Mouse (Mus musculus) neural tube, embryonic 15.5 days (tissue): ENCODE data around the gene Acot5. TPM values are rescaled to one million over a fixed set of nuclear protein-coding genes. Genes with fewer than 3 reads are reported as not detected.
"Not testable (repeated sequence)": the region's sequence is repeated elsewhere in the genome, so short reads cannot be mapped to it uniquely, and the experiment has no call there.

Experiments used
- ATAC-seq: fragments of 200-750 bp; cut with Nextera tagmentation; 2 replicates; pipeline ENCODE4 v1.8.0; 2017; ENCODE audit warnings: mild to moderate bottlenecking, moderate TSS enrichment, moderate library complexity; ENCODE audit not compliant: low FRiP score
- H3K27ac ChIP-seq: fragments of 300-500 bp; sonication (generic); replicated peaks from 2 replicates; pipeline ENCODE4 v1.5.1; 2015; ENCODE audit warnings: mild to moderate bottlenecking, inconsistent platforms
- H3K27me3 ChIP-seq: fragments of 300-500 bp; sonication (generic); replicated peaks from 2 replicates; pipeline ENCODE4 v1.6.1; 2015; ENCODE audit warnings: inconsistent platforms
- H3K36me3 ChIP-seq: fragments of 300-500 bp; sonication (generic); 2 replicates; pipeline ENCODE4 v1.6.1; 2015; ENCODE audit warnings: inconsistent platforms
- H3K4me1 ChIP-seq: fragments of 300-500 bp; sonication (generic); 2 replicates; pipeline ENCODE4 v1.6.1; 2015; ENCODE audit warnings: inconsistent platforms
- H3K4me2 ChIP-seq: fragments of 300-500 bp; sonication (generic); 2 replicates; pipeline ENCODE4 v1.6.1; 2015; ENCODE audit warnings: inconsistent platforms, mild to moderate bottlenecking, moderate library complexity
- H3K4me3 ChIP-seq: fragments of 300-500 bp; sonication (generic); replicated peaks from 2 replicates; pipeline ENCODE4 v1.5.1; 2015; ENCODE audit warnings: mild to moderate bottlenecking, inconsistent platforms
- H3K9ac ChIP-seq: fragments of 300-500 bp; sonication (generic); replicated peaks from 2 replicates; pipeline ENCODE4 v1.6.1; 2015; ENCODE audit warnings: mild to moderate bottlenecking, inconsistent platforms
- H3K9me3 ChIP-seq: fragments of 300-500 bp; sonication (generic); replicated peaks from 2 replicates; pipeline ENCODE4 v1.6.1; 2016; ENCODE audit warnings: inconsistent platforms
- WGBS: fragments of 180-500 bp; shearing (Covaris S2); methylation state at CpG from one replicate; pipeline ENCODE4 v1.1.7; 2015; ENCODE audit warnings: mixed read lengths; 5-methylcytosine and 5-hydroxymethylcytosine counted together
- polyA plus RNA-seq: library from polyadenylated mRNA; unstranded; fragments of >200 nt; fragmentation: Nextera tagmentation; extraction: Ambion mirVana; gene quantifications from 2 replicates; pipeline ENCODE4 v1.2.1, GENCODE M21; 2015

Acot5 gene
- polyA plus RNA-seq, 1 experiment from 2014 or later: 0.88 TPM

GRCm38 (mm10) chr12:84063833-84064232 lies 5.3 kb upstream of the Acot5 start:
- no peak overlapping the region for H3K9ac ChIP-seq
- no peaks in the 10 kb centered on the region for H3K9me3 ChIP-seq
- no peak overlapping the region for H3K4me2 ChIP-seq
- H3K4me1 ChIP-seq: no peaks in the 10 kb centered on the region
- 89% methylated on average over 2 of the region's 2 CpGs for WGBS
- H3K27ac ChIP-seq: no peak overlapping the region
- H3K27me3 ChIP-seq: peaks cover 15% of the 10 kb centered on the region
- no peak overlapping the region for H3K4me3 ChIP-seq
- ATAC-seq: no peak
- no peaks in the 10 kb centered on the region for H3K36me3 ChIP-seq

- Histone ChIP-seq H3K4me1 (peaks cover 4% of the 10 kb centered on the region; the same call in 1 of the 2 replicates), H3K36me3 (no peaks in the 10 kb centered on the region), H3K27ac (no peak overlapping the region), H3K4me3 (no peak overlapping the region), H3K9me3 (no peaks in the 10 kb centered on the region), H3K9ac (no peak overlapping the region), H3K4me2 (no peak overlapping the region), H3K27me3 (peaks cover 21% of the 10 kb centered on the region)
- WGBS: 76% methylated on average over 8 of the region's 8 CpGs
- no peak for ATAC-seq
These were observed 4.5 kb upstream of the Acot5 start for GRCm38 (mm10) chr12:84064621-84065020.

GRCm38 (mm10) chr12:84067752-84068151 lies 1.4 kb upstream of the Acot5 start:
- Histone ChIP-seq H3K9me3 (no peaks in the 10 kb centered on the region), H3K4me3 (no peak overlapping the region), H3K9ac (no peak overlapping the region), H3K27ac (no peak overlapping the region), H3K4me1 (peaks cover 7% of the 10 kb centered on the region; the same call in 1 of the 2 replicates), H3K4me2 (no peak overlapping the region), H3K27me3 (peaks cover 31% of the 10 kb centered on the region), H3K36me3 (no peaks in the 10 kb centered on the region)
- ATAC-seq: no peak
- 79% methylated on average over 4 of the region's 4 CpGs for WGBS

- peaks cover 31% of the 10 kb centered on the region for H3K27me3 ChIP-seq
- H3K4me3 ChIP-seq: no peak overlapping the region
- H3K36me3 ChIP-seq: no peaks in the 10 kb centered on the region
- ATAC-seq: no peak
- 68% methylated on average over 8 of the region's 8 CpGs for WGBS
- H3K27ac ChIP-seq: no peak overlapping the region
- peaks cover 7% of the 10 kb centered on the region; the same call in 1 of the 2 replicates for H3K4me1 ChIP-seq
- no peak overlapping the region for H3K9ac ChIP-seq
- H3K4me2 ChIP-seq: no peak overlapping the region
- H3K9me3 ChIP-seq: no peaks in the 10 kb centered on the region
These were observed 829 bp upstream of the Acot5 start for GRCm38 (mm10) chr12:84068296-84068695.

- H3K36me3 ChIP-seq, H3K9me3 ChIP-seq, H3K27ac ChIP-seq, ATAC-seq, H3K4me1 ChIP-seq: not testable (repeated sequence)
- WGBS: 2% methylated on average over 38 of the region's 52 CpGs
- H3K27me3 ChIP-seq: peaks cover 31% of the 10 kb centered on the region
- H3K9ac ChIP-seq: 0 out of 2 replicates have a peak overlapping the region, but pooled peaks have one; percentile 26
- H3K4me3 ChIP-seq: peak overlapping the region; percentile 43
- peak overlapping the region; percentile 64 for H3K4me2 ChIP-seq
These were observed 457 bp downstream of the Acot5 start for GRCm38 (mm10) chr12:84069582-84069981.

- Histone ChIP-seq H3K27ac (no peak overlapping the region), H3K4me1 (peaks cover 7% of the 10 kb centered on the region; the same call in 1 of the 2 replicates), H3K27me3 (peaks cover 31% of the 10 kb centered on the region), H3K4me3 (no peak overlapping the region), H3K4me2 (no peak overlapping the region), H3K9me3 (no peaks in the 10 kb centered on the region), H3K36me3 (no peaks in the 10 kb centered on the region), H3K9ac (no peak overlapping the region)
- ATAC-seq: no peak
- 99% methylated on average over 2 of the region's 2 CpGs for WGBS
These were observed 2.6 kb downstream of the Acot5 start for GRCm38 (mm10) chr12:84071696-84072095.

GRCm38 (mm10) chr12:84077371-84077990 lies 8.4 kb downstream of the Acot5 start:
- no peaks in the 10 kb centered on the region for H3K9me3 ChIP-seq
- no peak for ATAC-seq
- no peaks in the 10 kb centered on the region for H3K4me1 ChIP-seq

GRCm38 (mm10) chr12:84083842-84084241 lies 14.7 kb downstream of the Acot5 start:
- no peaks in the 10 kb centered on the region for H3K4me1 ChIP-seq
- 84% methylated on average over 2 of the region's 2 CpGs for WGBS
- no peak overlapping the region for H3K4me3 ChIP-seq
- H3K27me3 ChIP-seq: no peaks in the 10 kb centered on the region
- H3K9ac ChIP-seq: no peak overlapping the region
- no peak overlapping the region for H3K27ac ChIP-seq
- no peaks in the 10 kb centered on the region for H3K36me3 ChIP-seq
- no peaks in the 10 kb centered on the region for H3K9me3 ChIP-seq
- ATAC-seq: no peak
- no peak overlapping the region for H3K4me2 ChIP-seq

More at GRCm38 (mm10) chr12:84077371-84077990, 8.4 kb downstream of the Acot5 start:
- Histone ChIP-seq H3K4me2 (no peak overlapping the region), H3K4me3 (no peak overlapping the region), H3K27ac (no peak overlapping the region), H3K27me3 (no peaks in the 10 kb centered on the region), H3K36me3 (no peaks in the 10 kb centered on the region), H3K9ac (no peak overlapping the region)
- WGBS: 89% methylated on average over 4 of the region's 4 CpGs

GRCm38 (mm10) chr12:84084581-84084980 lies 15.5 kb downstream of the Acot5 start:
- Histone ChIP-seq H3K27ac (no peak overlapping the region), H3K9ac (no peak overlapping the region), H3K9me3 (peaks cover 7% of the 10 kb centered on the region; the same call in 1 of the 2 replicates), H3K4me1 (no peaks in the 10 kb centered on the region), H3K4me3 (no peak overlapping the region), H3K27me3 (no peaks in the 10 kb centered on the region), H3K4me2 (no peak overlapping the region), H3K36me3 (no peaks in the 10 kb centered on the region)
- ATAC-seq: no peak
- 90% methylated on average over 4 of the region's 4 CpGs for WGBS

- not testable (repeated sequence) for H3K4me2 ChIP-seq, H3K9me3 ChIP-seq, ATAC-seq, H3K9ac ChIP-seq, H3K4me3 ChIP-seq, H3K27me3 ChIP-seq, H3K27ac ChIP-seq, H3K36me3 ChIP-seq, H3K4me1 ChIP-seq
- WGBS: 91% methylated on average over 5 of the region's 5 CpGs
These were observed 25.5 kb downstream of the Acot5 start for GRCm38 (mm10) chr12:84094666-84095065.

- Histone ChIP-seq H3K36me3 (no peaks in the 10 kb centered on the region), H3K4me2 (no peak overlapping the region), H3K4me3 (no peak overlapping the region), H3K9ac (no peak overlapping the region), H3K9me3 (no peaks in the 10 kb centered on the region), H3K4me1 (peaks cover 4% of the 10 kb centered on the region; the same call in 1 of the 2 replicates), H3K27ac (no peak overlapping the region), H3K27me3 (no peaks in the 10 kb centered on the region)
- WGBS: 100% methylated on average over 2 of the region's 2 CpGs
- ATAC-seq: no peak
These were observed 30.5 kb downstream of the Acot5 start for GRCm38 (mm10) chr12:84099605-84100004.

- 22% methylated on average over 1 of the region's 1 CpGs for WGBS
- no peak for ATAC-seq
- Histone ChIP-seq H3K36me3 (no peaks in the 10 kb centered on the region), H3K27ac (no peak overlapping the region), H3K9me3 (no peaks in the 10 kb centered on the region), H3K9ac (no peak overlapping the region), H3K4me1 (peaks cover 4% of the 10 kb centered on the region; the same call in 1 of the 2 replicates), H3K27me3 (no peaks in the 10 kb centered on the region), H3K4me2 (peak overlapping the region; percentile 81), H3K4me3 (peak overlapping the region; percentile 56)
These were observed 30.9 kb downstream of the Acot5 start for GRCm38 (mm10) chr12:84100071-84100470.
